Mouse (Mus musculus) erythroblast, adult 5-6 weeks (primary cell): ENCODE results near the gene Tas1r1. TPM values are rescaled to one million over a fixed set of nuclear protein-coding genes. Genes with fewer than 3 reads are reported as not detected.
A peak's percentile ranks its signal among the peaks of the same experiment; 100 is the strongest.

ENCODE experiments used
- ATAC-seq: replicated peaks from 2 replicates; pipeline ENCODE4 v1.8.0; 2016; ENCODE audit warnings: moderate number of reproducible peaks, mild to moderate bottlenecking, moderate TSS enrichment, inconsistent platforms; ENCODE audit not compliant: poor library complexity, low FRiP score, severe bottlenecking
- total RNA-seq, 2 experiments: library from RNA; stranded (forward) in 1 of 2; stranded (reverse) in 1 of 2; fragments of 150-400 nt in 1 of 2; fragments of 200-764, 138-1000 nt in 1 of 2; gene quantifications; 2 replicates each; pipeline versions ENCODE4 v1.2.3 to v1.2.4; 2015 to 2017; ENCODE audit warnings: low replicate concordance in 2 of 2

Tas1r1 gene
- total RNA-seq, 2 experiments from 2014 or later, result not detected

DNA sequence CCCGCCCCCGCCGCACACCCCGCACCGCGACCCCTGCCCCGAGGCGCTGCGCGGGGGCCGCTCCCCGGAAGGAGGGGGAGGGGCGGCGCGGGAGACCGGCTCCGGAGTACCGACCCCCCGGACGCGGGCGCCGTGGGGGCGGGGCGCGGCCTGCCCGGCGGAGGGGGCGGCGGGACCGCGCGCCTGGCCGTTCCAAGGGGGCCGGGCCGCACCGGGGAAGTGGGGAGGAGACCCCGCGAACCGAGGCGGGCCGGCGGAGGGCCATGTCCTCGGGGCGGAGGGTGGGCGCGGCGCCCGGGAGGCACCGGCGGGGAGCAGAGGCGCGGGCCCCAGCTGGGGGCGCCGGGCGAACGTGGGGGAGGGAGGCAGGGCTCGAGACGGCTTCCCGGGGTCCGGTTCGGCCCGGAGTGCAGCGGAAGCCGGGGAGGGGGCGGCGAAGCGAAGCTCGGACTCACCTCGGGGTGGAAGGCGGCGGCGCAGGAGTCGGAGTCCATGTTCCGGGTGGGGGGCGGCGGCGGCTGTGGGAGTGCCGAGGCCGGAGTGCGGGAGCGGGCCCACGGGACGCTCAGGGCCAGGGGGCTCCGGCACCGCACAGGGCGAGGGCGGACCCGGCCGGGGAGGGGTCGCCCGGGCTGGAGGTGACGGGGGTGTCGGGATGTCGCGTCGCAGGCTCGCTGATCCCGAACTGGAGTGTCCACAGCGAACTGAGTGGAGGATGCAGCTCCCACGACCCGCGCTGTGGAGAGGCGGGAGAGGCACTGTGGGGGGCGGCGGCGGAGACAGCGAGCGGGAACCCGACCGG lies 42.8 kb downstream of the Tas1r1 start:
- no peak for ATAC-seq

DNA sequence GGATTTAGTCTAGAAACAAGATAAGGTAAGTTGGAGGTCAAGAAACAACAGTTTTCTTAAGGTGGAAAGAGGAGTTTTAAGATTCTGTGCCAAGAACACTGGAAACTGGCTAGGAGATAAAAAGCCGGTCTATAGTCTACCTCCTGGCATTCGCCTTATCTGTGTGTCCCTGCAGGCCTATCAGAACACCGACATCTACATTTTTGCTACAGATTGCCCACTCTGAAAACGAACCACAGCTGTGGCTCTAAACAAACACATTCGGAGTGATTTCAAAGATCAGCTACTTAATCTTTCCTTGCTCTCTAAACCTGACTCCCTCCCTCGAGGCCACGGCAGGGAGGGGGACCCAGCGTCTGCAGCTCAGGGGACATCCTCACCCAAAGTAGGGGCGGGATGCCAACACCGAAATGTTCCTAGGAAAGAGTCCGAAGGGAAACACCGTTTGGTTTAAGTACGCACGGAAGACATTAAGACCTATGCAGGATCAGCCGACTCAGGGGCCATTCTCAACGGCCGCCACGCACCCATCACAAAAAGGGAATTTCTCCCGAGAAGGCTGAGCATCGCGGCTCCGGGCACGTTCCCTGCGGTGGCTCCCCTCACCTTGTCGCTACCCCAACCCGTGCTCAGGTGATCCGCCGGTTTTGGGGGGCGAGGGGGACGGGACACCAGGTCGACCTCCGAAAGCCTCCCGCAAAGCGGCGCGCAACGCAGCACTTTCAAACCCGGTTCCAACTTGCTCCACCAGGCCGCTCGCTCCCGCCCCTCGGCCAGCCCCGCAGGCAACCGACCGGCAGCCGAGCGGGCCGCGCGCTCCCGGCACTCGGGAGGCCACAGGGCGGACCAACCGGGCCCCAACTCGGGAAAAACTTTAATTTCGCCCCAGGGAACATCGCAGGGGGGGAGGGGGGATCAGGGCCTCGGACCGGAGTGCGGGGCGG lies 43.9 kb downstream of the Tas1r1 start:
- ATAC-seq, result no peak

DNA sequence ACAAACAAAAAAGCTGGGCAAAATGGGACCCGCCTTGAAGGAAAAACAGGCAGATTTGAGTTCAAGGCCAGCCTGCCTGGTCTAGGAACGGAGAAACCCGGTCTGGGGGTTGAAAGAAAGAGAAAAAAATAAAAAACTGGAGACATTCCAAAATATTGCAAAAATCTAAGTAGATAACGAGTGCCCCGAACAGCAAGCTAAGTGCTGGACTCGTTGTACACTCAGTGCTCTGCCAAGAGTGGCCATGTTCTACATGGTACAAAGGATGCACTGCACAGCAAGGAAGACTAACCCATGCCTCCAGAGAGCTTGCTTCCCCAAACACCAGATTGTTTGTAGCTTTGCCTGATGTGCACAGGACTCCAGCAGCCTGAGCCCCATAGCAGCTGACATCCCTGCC lies 45.3 kb downstream of the Tas1r1 start:
- no peak for ATAC-seq

DNA sequence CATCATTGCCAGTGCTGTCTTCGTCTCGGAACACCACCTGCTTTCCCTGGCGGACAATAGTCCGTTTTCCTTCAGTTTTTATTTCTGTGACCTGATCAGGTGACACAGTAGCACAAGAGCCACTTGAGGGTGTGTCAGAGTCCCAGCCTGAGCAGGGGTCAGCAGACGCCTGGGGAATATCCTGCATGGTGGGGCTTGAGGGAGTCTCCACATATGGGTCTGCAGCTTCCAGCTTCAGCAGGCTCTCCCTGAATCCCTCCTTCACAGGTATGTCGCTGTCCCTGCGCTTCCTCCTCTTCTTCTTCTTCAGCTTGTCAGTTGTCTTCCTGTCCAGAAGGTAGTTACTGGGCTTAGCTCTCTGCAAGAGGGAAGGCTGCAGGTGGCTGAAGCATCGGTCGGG lies 46.3 kb downstream of the Tas1r1 start:
- no peak for ATAC-seq

DNA sequence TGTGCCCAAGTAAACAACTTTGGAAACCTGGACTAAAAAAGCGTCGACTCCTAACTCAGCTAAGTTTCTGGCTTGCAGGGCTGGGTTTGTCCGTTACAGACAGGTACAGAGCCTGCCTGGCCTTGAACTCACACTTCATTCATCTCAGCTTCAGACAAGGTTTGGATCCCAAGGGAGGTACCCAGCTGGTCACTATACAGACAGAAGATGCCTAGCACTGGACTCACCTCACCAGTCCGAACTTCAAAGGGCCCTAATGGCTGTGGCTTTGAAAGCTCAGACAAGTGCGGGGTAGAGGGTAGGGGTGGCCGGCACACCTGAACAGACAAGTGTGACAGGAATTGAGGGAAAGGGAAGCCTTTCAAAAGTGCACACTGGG lies 49.3 kb downstream of the Tas1r1 start:
- ATAC-seq, result 0 out of 2 replicates have a peak, but pooled peaks have one; percentile 2

DNA sequence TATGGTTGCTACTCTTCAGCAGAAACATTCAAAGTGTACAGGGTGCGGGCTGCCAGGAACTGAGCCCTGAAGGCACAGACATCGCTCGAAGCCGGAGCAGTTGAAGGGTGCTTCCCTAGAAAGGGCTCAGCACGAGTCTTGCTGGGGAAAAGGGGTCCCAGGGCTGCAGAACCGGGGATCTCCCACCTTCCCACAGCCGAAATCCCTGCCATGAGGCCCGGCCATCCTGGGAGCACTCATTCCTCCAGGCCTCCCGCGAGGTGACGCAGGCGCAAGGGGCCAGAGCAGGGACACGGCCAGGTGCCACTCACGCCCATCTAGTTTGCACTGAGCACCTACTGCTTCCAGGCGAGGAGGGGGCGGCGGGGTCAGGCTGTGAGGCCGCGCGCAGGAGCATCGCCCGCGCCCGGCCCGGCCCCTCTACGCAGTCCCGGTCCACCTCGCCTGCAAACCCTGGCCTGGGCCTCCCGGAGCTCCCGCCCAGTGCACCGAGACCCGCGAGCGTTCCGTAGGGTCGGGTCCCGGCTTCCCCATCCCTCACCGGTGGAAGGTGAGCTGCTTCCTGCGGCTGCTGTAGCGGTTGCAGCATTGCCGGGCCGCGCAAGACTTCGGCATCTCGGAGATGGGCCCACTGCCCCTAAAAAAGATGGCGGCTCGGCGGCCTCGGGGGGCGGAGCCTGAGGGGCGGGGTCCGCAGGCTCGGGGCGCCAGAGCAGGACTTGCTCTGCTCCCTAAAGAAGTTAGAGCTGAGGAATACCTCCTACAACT lies 49.8 kb downstream of the Tas1r1 start, which contains the start of gene Thap3:
Gene Thap3 (minus strand): TSS at position 656 of the 768 bp plus-strand sequence.
- ATAC-seq, result peak; percentile 32; the same call in 1 of the 2 replicates

DNA sequence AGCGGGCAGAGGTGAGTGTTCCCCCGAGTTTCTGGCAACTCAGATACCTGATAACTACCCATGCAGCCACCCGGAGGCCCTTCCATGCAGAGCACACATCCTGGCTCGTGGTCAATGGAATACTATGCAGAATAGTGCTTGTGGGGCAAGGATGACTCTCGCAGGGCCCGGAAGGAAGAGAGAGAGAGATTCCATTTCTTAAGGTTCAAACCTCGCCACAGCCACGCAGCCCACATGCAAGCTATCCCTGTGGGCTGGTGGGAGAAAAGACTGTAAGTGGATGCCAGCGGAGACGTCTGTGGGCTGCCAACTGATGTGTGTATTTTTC lies 50.4 kb downstream of the Tas1r1 start:
- no peak for ATAC-seq

DNA sequence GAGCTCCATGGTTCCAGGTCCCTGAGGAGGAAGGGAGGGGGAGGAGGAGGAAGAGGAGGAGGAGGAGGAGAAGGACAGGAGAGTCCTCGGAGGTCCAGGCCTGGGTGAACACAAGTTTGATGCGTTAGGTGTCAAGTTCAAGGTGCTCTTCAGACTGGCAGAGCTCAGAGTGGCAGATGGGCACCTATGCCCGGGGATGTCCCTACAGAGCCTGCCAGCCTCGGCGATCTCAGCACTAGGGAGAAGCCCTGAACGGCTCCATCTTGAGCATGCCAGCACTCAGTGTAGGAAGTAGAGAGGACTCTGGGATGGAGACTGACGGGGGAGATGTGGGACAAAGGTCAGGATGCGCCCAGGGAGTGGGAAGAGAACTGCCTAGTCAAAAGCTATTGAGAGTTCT lies 51.7 kb downstream of the Tas1r1 start:
- no peak for ATAC-seq

DNA sequence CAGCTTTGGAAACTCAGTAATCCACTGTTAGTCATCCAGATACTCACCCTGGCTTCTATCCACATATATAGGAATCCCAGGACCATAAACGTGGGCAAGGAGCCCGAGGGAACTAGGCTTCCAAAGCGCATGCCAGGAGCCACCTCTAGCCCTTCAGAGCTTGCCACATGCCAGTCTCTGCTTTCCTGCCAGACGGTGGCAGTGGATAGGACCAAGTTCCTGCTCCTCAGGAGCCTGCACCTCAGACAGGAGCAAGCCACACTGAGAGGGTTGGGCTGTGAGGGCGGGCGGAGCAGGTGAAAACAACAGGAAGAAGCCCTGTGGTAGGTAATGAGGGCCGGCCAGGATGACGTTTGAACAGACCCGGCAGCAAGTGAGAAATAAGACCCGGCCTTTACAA lies 52.5 kb downstream of the Tas1r1 start:
- ATAC-seq, result no peak

DNA sequence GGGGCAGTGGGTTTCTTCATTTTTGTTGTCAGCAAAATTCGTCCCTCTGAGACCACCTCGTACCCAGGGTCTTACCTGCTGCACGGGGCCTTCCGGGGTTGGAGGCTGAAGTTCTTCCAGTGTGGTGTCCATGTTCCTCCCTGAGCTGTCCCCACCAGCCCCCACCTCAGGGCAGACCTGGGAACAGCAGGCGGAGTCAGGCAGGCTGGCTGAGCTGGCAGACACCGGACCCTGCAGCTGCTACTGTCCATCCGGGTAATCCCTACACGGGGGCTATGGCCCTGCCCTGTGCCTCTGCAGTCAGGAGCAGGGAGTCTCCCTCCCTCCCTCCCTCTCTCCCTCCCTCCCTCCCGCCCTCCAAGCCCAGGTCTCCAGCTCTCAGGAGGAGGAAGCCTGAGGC lies 54.8 kb downstream of the Tas1r1 start:
- no peak for ATAC-seq

DNA sequence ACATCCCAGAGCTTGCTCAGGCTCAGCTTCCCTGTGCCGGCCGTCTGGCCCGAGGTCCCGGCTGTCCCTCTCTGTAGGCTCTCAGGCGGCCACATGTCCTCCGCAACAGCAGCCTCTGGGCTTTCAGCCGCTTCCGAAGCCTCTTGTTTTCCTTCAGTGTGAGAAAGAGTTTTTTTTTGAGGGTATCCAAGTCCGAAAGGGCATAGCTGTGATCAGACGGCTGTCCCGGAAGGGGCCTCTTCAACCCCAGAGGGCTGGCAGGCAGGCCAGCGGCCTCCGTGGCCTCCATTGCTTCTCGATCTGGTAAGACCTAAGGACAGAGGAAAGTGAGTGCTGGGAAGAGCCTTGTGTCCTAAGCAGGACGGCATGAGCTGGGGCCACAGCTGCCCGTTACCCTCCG lies 55.3 kb downstream of the Tas1r1 start:
- ATAC-seq, result no peak

DNA sequence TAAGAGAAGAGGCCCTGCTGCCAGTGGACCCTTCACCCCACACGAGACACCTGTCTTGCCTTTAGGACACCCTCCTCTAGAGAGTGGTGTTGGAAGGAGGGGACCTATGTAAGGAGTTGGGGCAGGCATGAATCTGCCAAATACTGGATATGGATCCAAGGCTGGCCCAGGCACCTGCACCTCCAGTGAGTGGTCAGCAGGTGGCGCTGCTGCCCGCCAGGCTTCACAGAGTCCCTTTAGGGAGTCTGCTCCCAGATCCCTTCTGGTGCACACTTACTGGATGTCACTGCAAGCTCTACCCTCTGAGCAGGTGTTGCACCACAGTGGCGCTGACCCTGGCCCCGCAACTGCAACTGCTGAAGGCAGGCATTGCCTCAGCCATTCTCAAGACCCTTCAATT lies 57.0 kb downstream of the Tas1r1 start:
- peak; percentile 83 for ATAC-seq

DNA sequence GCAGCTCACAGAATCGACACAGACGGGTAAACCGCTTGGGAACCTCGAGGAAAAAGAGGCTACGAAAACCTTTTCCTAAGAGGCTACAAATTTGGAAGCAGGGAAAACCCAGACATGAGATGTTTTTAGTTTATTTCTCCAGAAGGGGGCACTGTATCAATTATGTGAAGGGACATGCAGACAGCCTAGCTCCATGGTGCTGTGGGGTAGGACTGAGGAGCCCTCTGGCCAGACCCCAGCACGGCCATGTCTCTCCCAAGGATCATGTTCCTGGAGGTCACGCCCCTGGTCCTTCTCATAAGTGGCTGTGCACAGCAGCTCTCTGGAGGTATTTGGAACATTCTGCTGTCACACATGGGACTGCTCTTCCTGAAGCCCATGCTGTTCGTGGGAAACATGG lies 57.7 kb downstream of the Tas1r1 start:
- 0 out of 2 replicates have a peak, but pooled peaks have one; percentile 19 for ATAC-seq

Other genes with a start within 250 kb of the Tas1r1 start
- 11.7 and 27.8 TPM in 2 replicates for gene Camta1, start 176.7 kb downstream of the Tas1r1 start, total RNA-seq (2015; ENCODE audit: low replicate concordance)
- 4.9 and 25.7 TPM in 2 replicates for gene Camta1, start 176.7 kb downstream of the Tas1r1 start, total RNA-seq (2017; ENCODE audit: low replicate concordance)
- gene Dnajc11, start 104.9 kb downstream of the Tas1r1 start, total RNA-seq (2015; ENCODE audit: low replicate concordance), result 17.1 and 26.3 TPM in 2 replicates
- 39.4 and 50.2 TPM in 2 replicates for gene Dnajc11, start 104.9 kb downstream of the Tas1r1 start, total RNA-seq (2017; ENCODE audit: low replicate concordance)
- 0.58 and 2.1 TPM in 2 replicates for gene Thap3, start 49.6 kb downstream of the Tas1r1 start, total RNA-seq (2015; ENCODE audit: low replicate concordance)
- gene Thap3, start 49.6 kb downstream of the Tas1r1 start, total RNA-seq (2017; ENCODE audit: low replicate concordance), result 0.84 TPM in 1 of 2 replicates, not detected in the other
- gene Phf13, start 42.3 kb downstream of the Tas1r1 start, total RNA-seq (2015; ENCODE audit: low replicate concordance), result 0.42 and 1.9 TPM in 2 replicates
- 0.85 and 0.98 TPM in 2 replicates for gene Phf13, start 42.3 kb downstream of the Tas1r1 start, total RNA-seq (2017; ENCODE audit: low replicate concordance)
- gene Klhl21, start 29.8 kb downstream of the Tas1r1 start, total RNA-seq (2015; ENCODE audit: low replicate concordance), result 0.77 and 2.3 TPM in 2 replicates
- gene Klhl21, start 29.8 kb downstream of the Tas1r1 start, total RNA-seq (2017; ENCODE audit: low replicate concordance), result 2.7 and 4.2 TPM in 2 replicates
- 2.7 and 2.9 TPM in 2 replicates for gene Zbtb48, start 10.9 kb downstream of the Tas1r1 start, total RNA-seq (2015; ENCODE audit: low replicate concordance)
- gene Zbtb48, start 10.9 kb downstream of the Tas1r1 start, total RNA-seq (2017; ENCODE audit: low replicate concordance), result 2.9 and 4.2 TPM in 2 replicates
- gene Nol9, start 753 bp upstream of the Tas1r1 start, total RNA-seq (2015; ENCODE audit: low replicate concordance), result 6.7 and 7.3 TPM in 2 replicates
- gene Nol9, start 753 bp upstream of the Tas1r1 start, total RNA-seq (2017; ENCODE audit: low replicate concordance), result 3.9 and 6.3 TPM in 2 replicates
- gene Plekhg5, start 33.9 kb upstream of the Tas1r1 start, total RNA-seq (2015; ENCODE audit: low replicate concordance), result 0.42 TPM in 1 of 2 replicates, not detected in the other
- gene Plekhg5, start 33.9 kb upstream of the Tas1r1 start, total RNA-seq (2017; ENCODE audit: low replicate concordance), result 1.4 and 2.0 TPM in 2 replicates
- gene Tnfrsf25, start 77.4 kb upstream of the Tas1r1 start, total RNA-seq (2015; ENCODE audit: low replicate concordance), result not detected in 2 replicates
- not detected in 2 replicates for gene Tnfrsf25, start 77.4 kb upstream of the Tas1r1 start, total RNA-seq (2017; ENCODE audit: low replicate concordance)
- gene Espn, start 113.8 kb upstream of the Tas1r1 start, total RNA-seq (2015; ENCODE audit: low replicate concordance), result not detected in 2 replicates
- 0.34 and 0.42 TPM in 2 replicates for gene Espn, start 113.8 kb upstream of the Tas1r1 start, total RNA-seq (2017; ENCODE audit: low replicate concordance)
- gene Hes2, start 120.3 kb upstream of the Tas1r1 start, total RNA-seq (2015; ENCODE audit: low replicate concordance), result not detected in 2 replicates
- gene Hes2, start 120.3 kb upstream of the Tas1r1 start, total RNA-seq (2017; ENCODE audit: low replicate concordance), result not detected in 2 replicates
- gene Acot7, start 139.6 kb upstream of the Tas1r1 start, total RNA-seq (2015; ENCODE audit: low replicate concordance), result 15.3 and 19.4 TPM in 2 replicates
- gene Acot7, start 139.6 kb upstream of the Tas1r1 start, total RNA-seq (2017; ENCODE audit: low replicate concordance), result 5.2 and 9.7 TPM in 2 replicates
- gene Gpr153, start 235.7 kb upstream of the Tas1r1 start, total RNA-seq (2015; ENCODE audit: low replicate concordance), result not detected in 2 replicates
- 0.28 TPM in 1 of 2 replicates, not detected in the other for gene Gpr153, start 235.7 kb upstream of the Tas1r1 start, total RNA-seq (2017; ENCODE audit: low replicate concordance)